Mouse (Mus musculus) cerebellum, postnatal 4 days (tissue): ENCODE measurements around the gene Slc9b1.
A peak's percentile ranks its signal among the peaks of the same experiment; 100 is the strongest.

Experiments
- DNase-seq, 2 experiments: peaks; one replicate each; pipeline ENCODE4 v3.0.0; 2022; ENCODE audit warnings: low spot score in 2 of 2, mixed read lengths in 1 of 2

Slc9b1 gene

GRCm38 (mm10) chr3:135379868-135380267 is 32.0 kb downstream of the Slc9b1 start:
- DNase-seq: no peak

GRCm38 (mm10) chr3:135393186-135393585 is 45.4 kb downstream of the Slc9b1 start:
- DNase-seq: no peak

GRCm38 (mm10) chr3:135395085-135395484 is 47.3 kb downstream of the Slc9b1 start:
- no peak for DNase-seq

- no peak for DNase-seq
These were observed 48.3 kb downstream of the Slc9b1 start for GRCm38 (mm10) chr3:135396081-135396480.

- DNase-seq: no peak
These were observed 49.3 kb downstream of the Slc9b1 start for GRCm38 (mm10) chr3:135397112-135397511.

GRCm38 (mm10) chr3:135402201-135402658 is 54.4 kb downstream of the Slc9b1 start:
- peak; percentile 78 to 89 for DNase-seq

GRCm38 (mm10) chr3:135403211-135403610 is 55.4 kb downstream of the Slc9b1 start:
- no peak for DNase-seq

- DNase-seq: no peak
These were observed 56.0 kb downstream of the Slc9b1 start for GRCm38 (mm10) chr3:135403856-135404255.

- no peak for DNase-seq
These were observed 56.8 kb downstream of the Slc9b1 start for GRCm38 (mm10) chr3:135404599-135404998.

GRCm38 (mm10) chr3:135407351-135407750 is 59.5 kb downstream of the Slc9b1 start:
- no peak for DNase-seq

- DNase-seq: no peak
These were observed 61.4 kb downstream of the Slc9b1 start for GRCm38 (mm10) chr3:135409219-135409618.

GRCm38 (mm10) chr3:135411056-135411455 is 63.2 kb downstream of the Slc9b1 start:
- no peak for DNase-seq

GRCm38 (mm10) chr3:135411824-135412223 is 64.0 kb downstream of the Slc9b1 start:
- DNase-seq: no peak

GRCm38 (mm10) chr3:135417245-135417644 is 69.4 kb downstream of the Slc9b1 start:
- DNase-seq: no peak

GRCm38 (mm10) chr3:135417799-135418198 is 70.0 kb downstream of the Slc9b1 start:
- DNase-seq: no peak

- no peak for DNase-seq
These were observed 72.9 kb downstream of the Slc9b1 start for GRCm38 (mm10) chr3:135420542-135421309.

GRCm38 (mm10) chr3:135421310-135421594 is 73.4 kb downstream of the Slc9b1 start:
- DNase-seq: no peak

GRCm38 (mm10) chr3:135422232-135422855 is 74.5 kb downstream of the Slc9b1 start:
- no peak for DNase-seq

GRCm38 (mm10) chr3:135422856-135423607 is 75.2 kb downstream of the Slc9b1 start:
- peak; percentile 54 to 82 for DNase-seq

- DNase-seq: no peak
These were observed 75.9 kb downstream of the Slc9b1 start, which contains the start of gene Cisd2 for GRCm38 (mm10) chr3:135423608-135424212. Gene Cisd2 (minus strand): TSS chr3:135423925.

GRCm38 (mm10) chr3:135436901-135437616 is 89.2 kb downstream of the Slc9b1 start:
- no peak for DNase-seq
